Mouse (Mus musculus) embryonic facial prominence, embryonic 10.5 days (tissue): ENCODE data around the gene Faap100. TPM values are rescaled to one million over a fixed set of nuclear protein-coding genes. Genes with fewer than 3 reads are reported as not detected.
"Not testable (repeated sequence)": the region's sequence is repeated elsewhere in the genome, so short reads cannot be mapped to it uniquely, and the experiment has no call there.

Experiments used
- DNase-seq: peaks from one replicate; pipeline ENCODE4 v3.0.0-alpha.2; 2017; ENCODE audit warnings: low spot score
- H3K27ac ChIP-seq: fragments of 300-500 bp; sonication (generic); replicated peaks from 2 replicates; pipeline ENCODE4 v1.5.1; 2016; ENCODE audit warnings: mild to moderate bottlenecking
- H3K27me3 ChIP-seq: fragments of 300-500 bp; sonication (generic); replicated peaks from 2 replicates; pipeline ENCODE4 v1.6.1; 2016; ENCODE audit warnings: low read depth, mild to moderate bottlenecking; ENCODE audit not compliant: poor library complexity, severe bottlenecking
- H3K36me3 ChIP-seq: fragments of 300-500 bp; sonication (generic); replicated peaks from 2 replicates; pipeline ENCODE4 v1.6.1; 2016; ENCODE audit warnings: mild to moderate bottlenecking, moderate library complexity
- H3K4me1 ChIP-seq: fragments of 300-500 bp; sonication (generic); 2 replicates; pipeline ENCODE4 v1.6.1; 2016
- H3K4me3 ChIP-seq: fragments of 300-500 bp; sonication (generic); 2 replicates; pipeline ENCODE4 v1.5.1; 2016; ENCODE audit warnings: mild to moderate bottlenecking, moderate library complexity
- H3K9me3 ChIP-seq: fragments of 300-500 bp; sonication (generic); 2 replicates; pipeline ENCODE4 v1.6.1; 2016; ENCODE audit warnings: mild to moderate bottlenecking
- WGBS: fragments of 180-500 bp; shearing (Covaris S2); methylation state at CpG from one replicate; pipeline ENCODE4 v1.1.7; 2016; 5-methylcytosine and 5-hydroxymethylcytosine counted together
- polyA plus RNA-seq: library from polyadenylated mRNA; unstranded; fragments of >200 nt; fragmentation: Nextera tagmentation; extraction: Ambion mirVana; gene quantifications from 2 replicates; pipeline ENCODE4 v1.2.1, GENCODE M21; 2016

Faap100 gene
- polyA plus RNA-seq, 1 experiment from 2014 or later, result 38.3 TPM

GRCm38 (mm10) chr11:120354304-120355276 is 24.0 kb downstream of the Faap100 start:
- WGBS, result 89% methylated on average over 17 of the region's 17 CpGs
- no peak for DNase-seq
- H3K27me3 ChIP-seq, result 0 out of 2 replicates have a peak, but pooled peaks cover 6% of the 10 kb centered on the region
- peaks cover 7% of the 10 kb centered on the region for H3K36me3 ChIP-seq
- no peaks in the 10 kb centered on the region for H3K9me3 ChIP-seq
- H3K4me1 ChIP-seq, result peaks cover 69% of the 10 kb centered on the region
- H3K27ac ChIP-seq, result 0 out of 2 replicates have a peak overlapping the region, but pooled peaks have one; percentile 44
- no peak overlapping the region for H3K4me3 ChIP-seq

- H3K9me3 ChIP-seq, result no peaks in the 10 kb centered on the region
- 0 out of 2 replicates have a peak, but pooled peaks cover 6% of the 10 kb centered on the region for H3K27me3 ChIP-seq
- H3K4me1 ChIP-seq, result peaks cover 70% of the 10 kb centered on the region
- peak; percentile 77 for DNase-seq
- 26% methylated on average over 26 of the region's 26 CpGs for WGBS
- peak overlapping the region; percentile 28 for H3K4me3 ChIP-seq
- H3K27ac ChIP-seq, result peak overlapping the region; percentile 55
- peaks cover 7% of the 10 kb centered on the region for H3K36me3 ChIP-seq
Observed at GRCm38 (mm10) chr11:120353500-120354303, 24.9 kb downstream of the Faap100 start.

GRCm38 (mm10) chr11:120352571-120353290 is 25.8 kb downstream of the Faap100 start:
- no peaks in the 10 kb centered on the region for H3K9me3 ChIP-seq
- peak overlapping the region; percentile 75 for H3K27ac ChIP-seq
- H3K4me1 ChIP-seq, result peaks cover 62% of the 10 kb centered on the region
- H3K27me3 ChIP-seq, result 0 out of 2 replicates have a peak, but pooled peaks cover 6% of the 10 kb centered on the region
- no peak for DNase-seq
- peaks cover 7% of the 10 kb centered on the region for H3K36me3 ChIP-seq
- H3K4me3 ChIP-seq, result peak overlapping the region; percentile 28; the same call in 1 of the 2 replicates
- WGBS, result 72% methylated on average over 13 of the region's 13 CpGs

GRCm38 (mm10) chr11:120352093-120352350 is 26.5 kb downstream of the Faap100 start:
- H3K36me3 ChIP-seq, result peaks cover 14% of the 10 kb centered on the region
- DNase-seq, H3K9me3 ChIP-seq, H3K27me3 ChIP-seq: not testable (repeated sequence)
- peak overlapping the region; percentile 100 for H3K27ac ChIP-seq
- H3K4me3 ChIP-seq, result 0 out of 2 replicates have a peak overlapping the region, but pooled peaks have one; percentile 3
- H3K4me1 ChIP-seq, result peaks cover 56% of the 10 kb centered on the region
- 94% methylated on average over 5 of the region's 5 CpGs for WGBS

- no peaks in the 10 kb centered on the region for H3K9me3 ChIP-seq
- peaks cover 59% of the 10 kb centered on the region for H3K4me1 ChIP-seq
- H3K27ac ChIP-seq, result peak overlapping the region; percentile 100
- peaks cover 18% of the 10 kb centered on the region for H3K36me3 ChIP-seq
- no peak for DNase-seq
- H3K4me3 ChIP-seq, result peak overlapping the region; percentile 99
- 86% methylated on average over 10 of the region's 10 CpGs for WGBS
- 0 out of 2 replicates have a peak, but pooled peaks cover 6% of the 10 kb centered on the region for H3K27me3 ChIP-seq
Observed at GRCm38 (mm10) chr11:120351250-120352092, 27.1 kb downstream of the Faap100 start.

- WGBS, result 17% methylated on average over 11 of the region's 11 CpGs
- Histone ChIP-seq H3K27me3 (0 out of 2 replicates have a peak, but pooled peaks cover 6% of the 10 kb centered on the region), H3K9me3 (no peaks in the 10 kb centered on the region), H3K4me3 (peak overlapping the region; percentile 99), H3K27ac (peak overlapping the region; percentile 100), H3K36me3 (peaks cover 20% of the 10 kb centered on the region), H3K4me1 (peaks cover 61% of the 10 kb centered on the region)
- DNase-seq, result peak; percentile 48
Observed at GRCm38 (mm10) chr11:120350711-120351110, 27.9 kb downstream of the Faap100 start.

- under 1% methylated on average over 68 of the region's 68 CpGs for WGBS
- H3K4me3 ChIP-seq, result peak overlapping the region; percentile 99
- 0 out of 2 replicates have a peak, but pooled peaks cover 6% of the 10 kb centered on the region for H3K27me3 ChIP-seq
- DNase-seq, result peak; percentile 98
- peaks cover 59% of the 10 kb centered on the region for H3K4me1 ChIP-seq
- H3K9me3 ChIP-seq, result no peaks in the 10 kb centered on the region
- H3K27ac ChIP-seq, result peak overlapping the region; percentile 100
- peaks cover 25% of the 10 kb centered on the region for H3K36me3 ChIP-seq
Observed at GRCm38 (mm10) chr11:120349986-120350702, 28.4 kb downstream of the Faap100 start.

- Histone ChIP-seq H3K4me3 (peak overlapping the region; percentile 99), H3K36me3 (peaks cover 31% of the 10 kb centered on the region), H3K9me3 (no peaks in the 10 kb centered on the region), H3K27ac (peak overlapping the region; percentile 100), H3K4me1 (peaks cover 57% of the 10 kb centered on the region), H3K27me3 (0 out of 2 replicates have a peak, but pooled peaks cover 6% of the 10 kb centered on the region)
- 3% methylated on average over 16 of the region's 16 CpGs for WGBS
- DNase-seq, result no peak
Observed at GRCm38 (mm10) chr11:120349371-120349985, 29.1 kb downstream of the Faap100 start.

GRCm38 (mm10) chr11:120348684-120349370 is 29.7 kb downstream of the Faap100 start:
- peaks cover 33% of the 10 kb centered on the region for H3K36me3 ChIP-seq
- H3K4me3 ChIP-seq, result peak overlapping the region; percentile 99
- peaks cover 55% of the 10 kb centered on the region for H3K4me1 ChIP-seq
- H3K27me3 ChIP-seq, result 0 out of 2 replicates have a peak, but pooled peaks cover 6% of the 10 kb centered on the region
- peak; percentile 86 for DNase-seq
- H3K9me3 ChIP-seq, result no peaks in the 10 kb centered on the region
- 1% methylated on average over 53 of the region's 53 CpGs for WGBS
- H3K27ac ChIP-seq, result peak overlapping the region; percentile 100
